Mouse (Mus musculus) midbrain, postnatal 0 days (tissue): ENCODE results near the gene Hnf4a. TPM values are rescaled to one million over a fixed set of nuclear protein-coding genes. Genes with fewer than 3 reads are reported as not detected.
A peak's percentile ranks its signal among the peaks of the same experiment; 100 is the strongest.
"Not testable (repeated sequence)": the region's sequence is repeated elsewhere in the genome, so short reads cannot be mapped to it uniquely, and the experiment has no call there.

Experiments
- ATAC-seq: fragments of 200-750 bp; cut with Nextera tagmentation; 2 replicates; pipeline ENCODE4 v1.8.0; 2017; ENCODE audit warnings: moderate number of reproducible peaks, mild to moderate bottlenecking, moderate TSS enrichment, moderate library complexity; ENCODE audit not compliant: low FRiP score
- DNase-seq: peaks from one replicate; pipeline ENCODE4 v3.0.0-alpha.2; 2015; ENCODE audit warnings: low spot score
- H3K27ac ChIP-seq: fragments of 300-500 bp; sonication (generic); 2 replicates; pipeline ENCODE4 v1.5.1; 2014; ENCODE audit warnings: low read depth, mild to moderate bottlenecking, low read length, mixed read lengths
- H3K27me3 ChIP-seq: fragments of 300-500 bp; sonication (generic); 2 replicates; pipeline ENCODE4 v1.6.1; 2014; ENCODE audit warnings: low read length, control low read depth, mixed read lengths; ENCODE audit not compliant: insufficient read depth
- H3K36me3 ChIP-seq: fragments of 300-500 bp; sonication (generic); 2 replicates; pipeline ENCODE4 v1.6.1; 2014; ENCODE audit warnings: low read length, control low read depth, mixed read lengths; ENCODE audit not compliant: insufficient read depth
- H3K4me1 ChIP-seq: fragments of 300-500 bp; sonication (generic); 2 replicates; pipeline ENCODE4 v1.6.1; 2014; ENCODE audit warnings: mild to moderate bottlenecking, control low read depth, antibody characterized with exemption, low read length, mixed read lengths; ENCODE audit not compliant: insufficient read depth
- H3K4me2 ChIP-seq: fragments of 300-500 bp; sonication (generic); 2 replicates; pipeline ENCODE4 v1.6.1; 2014; ENCODE audit warnings: low read depth, mild to moderate bottlenecking, low read length, mixed read lengths; ENCODE audit not compliant: poor library complexity, severe bottlenecking
- H3K4me3 ChIP-seq: fragments of 300-500 bp; sonication (generic); 2 replicates; pipeline ENCODE4 v1.5.1; 2014; ENCODE audit warnings: low read depth, mild to moderate bottlenecking, low read length, moderate library complexity
- H3K9ac ChIP-seq: fragments of 300-500 bp; sonication (generic); replicated peaks from 2 replicates; pipeline ENCODE4 v1.6.1; 2014; ENCODE audit warnings: mild to moderate bottlenecking, low read length, moderate library complexity, mixed read lengths; ENCODE audit not compliant: poor library complexity, severe bottlenecking
- H3K9me3 ChIP-seq: fragments of 300-500 bp; sonication (generic); 2 replicates; pipeline ENCODE4 v1.6.1; 2016; ENCODE audit warnings: low read length, control low read depth
- CTCF ChIP-seq: IDR thresholded peaks from 2 replicates; pipeline ENCODE4 v1.5.1; 2016; ENCODE audit warnings: antibody characterized with exemption, mild to moderate bottlenecking
- WGBS: fragments of 180-500 bp; shearing (Covaris S2); extraction: QIAGEN DNeasy Blood & Tissue Kit; methylation state at CpG from one replicate; pipeline ENCODE4 v1.1.7; 2014; 5-methylcytosine and 5-hydroxymethylcytosine counted together
- polyA plus RNA-seq: library from polyadenylated mRNA; unstranded; fragments of >200 nt; fragmentation: Nextera tagmentation; extraction: Ambion mirVana; gene quantifications from 2 replicates; pipeline ENCODE4 v1.2.1, GENCODE M21; 2015
- total RNA-seq: library from RNA; depleted of rRNA; stranded (reverse); fragments of >200 nt; gene quantifications from 2 replicates; pipeline ENCODE4 v1.2.3, GENCODE M21; 2014; rRNA removed

The Hnf4a gene
- not detected in 2 replicates for total RNA-seq
- polyA plus RNA-seq = not detected in 2 replicates

DNA sequence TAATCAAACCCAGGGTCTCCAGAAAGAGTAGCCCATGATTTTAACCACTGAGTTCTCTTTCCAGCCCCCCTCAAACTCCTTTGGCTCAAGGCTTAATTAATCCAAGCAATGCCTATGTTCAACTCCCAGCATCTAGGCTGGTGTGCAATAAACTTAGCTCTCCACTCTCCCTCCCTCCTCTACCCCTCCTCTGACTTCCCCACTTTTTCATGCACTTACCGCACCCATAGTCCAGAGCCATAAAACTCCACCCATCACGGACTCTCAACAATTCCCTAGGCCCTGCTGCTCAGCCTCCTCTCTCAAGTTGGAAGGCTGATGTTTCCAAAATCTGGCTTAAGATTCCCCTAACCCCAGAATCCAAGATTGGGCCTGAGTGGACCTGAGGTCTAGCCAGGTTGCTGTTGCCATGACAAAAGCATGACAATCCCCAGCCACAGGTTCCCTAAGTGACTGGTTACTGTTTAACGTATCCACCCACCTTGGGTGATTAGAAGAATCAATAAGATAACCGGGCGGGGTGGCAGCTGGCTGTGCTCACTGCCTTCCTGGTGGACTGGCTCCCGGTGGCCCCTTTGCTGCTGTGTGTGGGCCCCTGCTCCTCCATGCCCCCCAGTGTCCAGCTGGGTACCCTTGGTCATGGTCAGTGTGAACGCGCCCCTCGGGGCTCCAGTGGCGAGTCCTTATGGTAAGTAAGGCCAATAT, at the start of gene Hnf4a:
Gene Hnf4a (plus strand): TSS at position 509 of the 705 bp plus-strand sequence.
- WGBS = 88% methylated on average over 10 of the region's 10 CpGs
- Histone ChIP-seq H3K27me3 (no peaks in the 10 kb centered on the region), H3K4me2 (no peak within 1 kb of the TSS), H3K9ac (no peak within 1 kb of the TSS), H3K4me3 (no peak within 1 kb of the TSS), H3K4me1 (no peaks in the 10 kb centered on the region), H3K9me3 (no peaks in the 10 kb centered on the region), H3K27ac (no peak within 1 kb of the TSS), H3K36me3 (no peaks in the 10 kb centered on the region)
- no peak for ATAC-seq
- no peak for DNase-seq
- no peak for TF ChIP-seq CTCF

DNA sequence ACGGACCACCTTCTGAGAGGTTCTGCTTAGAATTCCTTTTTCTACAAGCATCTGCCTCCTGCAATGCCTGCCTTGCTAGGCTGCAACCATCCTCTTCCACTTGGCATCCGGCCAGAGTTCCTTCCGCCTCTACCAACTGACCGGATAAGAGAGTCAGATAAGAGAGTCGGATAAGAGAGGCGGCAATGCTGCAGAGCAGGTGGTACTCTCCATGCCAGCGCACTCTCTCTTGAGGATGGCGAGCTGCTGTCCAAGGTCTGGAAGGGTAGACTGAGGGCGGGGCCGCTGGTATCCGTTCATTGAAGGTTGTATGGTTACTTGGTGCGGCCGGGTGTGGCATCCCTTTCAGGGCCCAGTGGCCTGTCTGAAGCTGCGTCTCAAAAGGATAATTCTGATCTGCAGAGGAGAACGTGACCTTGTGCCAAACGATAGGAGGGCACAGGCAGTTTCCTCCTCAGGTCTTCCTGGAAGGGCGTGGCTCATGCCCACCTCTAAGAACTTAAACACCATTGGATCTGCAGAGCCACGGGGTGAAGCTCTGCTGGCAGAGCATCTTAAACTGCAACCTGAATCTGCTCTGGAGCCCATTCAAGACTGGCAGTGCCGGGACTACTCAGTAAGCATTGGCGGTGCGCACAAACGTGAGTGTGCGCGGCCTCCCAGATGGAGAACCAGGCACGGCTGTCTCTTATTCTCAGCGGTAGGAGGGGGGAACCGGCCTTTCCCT, 47.9 kb upstream of the Hnf4a start:
- TF ChIP-seq CTCF = no peak
- DNase-seq (peak; percentile 6), ATAC-seq (peak; percentile 45)
- peak overlapping the region; percentile 30; the same call in 1 of the 2 replicates for H3K4me2 ChIP-seq
- no peak overlapping the region for H3K4me3 ChIP-seq
- no peak overlapping the region for H3K9ac ChIP-seq
- no peak overlapping the region for H3K27ac ChIP-seq
- H3K27me3 ChIP-seq = 0 out of 2 replicates have a peak, but pooled peaks cover 5% of the 10 kb centered on the region
- WGBS = 57% methylated on average over 27 of the region's 27 CpGs
- H3K9me3 ChIP-seq = no peaks in the 10 kb centered on the region
- H3K36me3 ChIP-seq = peaks cover 9% of the 10 kb centered on the region
- H3K4me1 ChIP-seq = peaks cover 3% of the 10 kb centered on the region; the same call in 1 of the 2 replicates

DNA sequence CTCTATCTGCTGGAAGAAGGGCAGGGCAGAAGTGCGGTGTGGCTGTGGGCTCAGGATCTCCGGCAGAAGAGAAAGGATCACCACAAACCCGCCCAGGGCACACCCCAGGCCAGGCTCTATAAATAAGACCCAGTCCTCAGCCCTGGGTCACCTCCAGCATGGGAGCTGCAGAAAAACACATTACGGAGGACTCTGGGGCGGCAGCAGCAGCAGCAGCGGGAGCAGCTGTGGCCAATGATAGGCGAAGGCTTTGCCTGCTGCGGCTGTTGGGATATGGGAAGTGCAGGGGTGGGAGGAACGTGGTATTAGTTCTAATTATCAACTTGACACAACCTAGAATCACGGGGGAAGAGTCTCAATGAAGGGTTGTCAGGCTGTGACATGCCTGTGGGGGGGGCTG, 47.2 kb upstream of the Hnf4a start:
- Histone ChIP-seq H3K27me3 (0 out of 2 replicates have a peak, but pooled peaks cover 5% of the 10 kb centered on the region), H3K9me3 (no peaks in the 10 kb centered on the region), H3K27ac (peak overlapping the region; percentile 39; the same call in 1 of the 2 replicates), H3K4me1 (peaks cover 3% of the 10 kb centered on the region; the same call in 1 of the 2 replicates), H3K4me3 (no peak overlapping the region), H3K4me2 (peak overlapping the region; percentile 30; the same call in 1 of the 2 replicates), H3K36me3 (peaks cover 3% of the 10 kb centered on the region), H3K9ac (no peak overlapping the region)
- ATAC-seq = peak; percentile 38; the same call in 1 of the 2 replicates
- no peak for TF ChIP-seq CTCF
- 43% methylated on average over 10 of the region's 10 CpGs for WGBS
- DNase-seq = peak; percentile 54

DNA sequence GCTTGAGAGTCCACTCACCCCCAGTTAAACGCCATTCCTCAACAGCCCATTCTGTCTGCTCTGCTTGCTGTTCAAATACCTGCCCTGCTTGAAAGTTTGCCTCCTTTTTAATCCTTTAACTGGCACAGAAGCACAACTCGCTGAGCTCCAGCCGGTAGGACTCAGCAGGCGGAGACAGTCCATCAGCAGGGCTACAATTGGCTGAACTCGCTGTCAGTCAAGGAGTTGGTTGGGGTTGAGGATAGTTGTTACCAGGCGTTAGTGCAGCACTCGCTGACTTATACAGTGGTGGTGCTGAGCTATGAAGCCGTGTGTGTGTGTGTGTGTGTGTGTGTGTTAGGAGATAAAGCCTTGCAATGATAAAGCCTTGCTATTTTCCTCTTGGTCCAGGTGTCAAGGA, 46.0 kb upstream of the Hnf4a start:
- WGBS = 89% methylated on average over 8 of the region's 8 CpGs
- Histone ChIP-seq H3K27ac (no peak overlapping the region), H3K9ac (no peak overlapping the region), H3K4me1 (peaks cover 3% of the 10 kb centered on the region; the same call in 1 of the 2 replicates), H3K36me3 (peaks cover 2% of the 10 kb centered on the region; the same call in 1 of the 2 replicates), H3K4me2 (no peak overlapping the region), H3K9me3 (no peaks in the 10 kb centered on the region), H3K27me3 (0 out of 2 replicates have a peak, but pooled peaks cover 5% of the 10 kb centered on the region), H3K4me3 (no peak overlapping the region)
- no peak for DNase-seq
- no peak for TF ChIP-seq CTCF
- no peak for ATAC-seq

DNA sequence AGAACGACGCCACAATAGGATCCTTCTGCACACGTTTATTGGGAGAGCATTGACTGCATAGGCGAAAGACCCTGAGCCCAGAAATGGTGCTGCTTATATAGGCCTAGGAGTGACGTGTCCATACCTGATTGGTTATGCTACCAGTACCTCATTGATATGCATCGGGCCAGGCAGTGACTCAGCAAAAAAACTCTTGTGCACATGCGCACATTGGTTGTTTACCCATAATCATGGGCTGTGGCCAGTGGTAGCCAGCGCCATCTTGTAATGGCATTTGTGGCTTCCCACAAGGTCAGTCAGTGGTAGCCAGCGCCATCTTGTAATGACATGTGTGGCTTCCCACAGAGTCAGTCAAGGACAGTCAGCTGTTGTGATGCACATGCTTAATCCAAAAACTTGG, 45.3 kb upstream of the Hnf4a start:
- not testable (repeated sequence) for H3K36me3 ChIP-seq, H3K27me3 ChIP-seq, H3K4me2 ChIP-seq, H3K4me3 ChIP-seq, DNase-seq, H3K4me1 ChIP-seq, ATAC-seq, H3K27ac ChIP-seq, H3K9me3 ChIP-seq, H3K9ac ChIP-seq
- WGBS = 96% methylated on average over 8 of the region's 9 CpGs
